Mouse (Mus musculus): ENCODE measurements around the gene Eml4. TPM values are rescaled to one million over a fixed set of nuclear protein-coding genes. Genes with fewer than 3 reads are reported as not detected.

Gene Eml4
- total RNA-seq, 2 experiments from 2014 or later = 42.4 to 82.3 TPM

Other genes starting within 250 kb of the Eml4 start
- gene Pkdcc, start 135.6 kb upstream of the Eml4 start, total RNA-seq (2014; fragmentation: Nextera tagmentation) = 0.34 TPM in 1 of 2 replicates, not detected in the other
- 1.8 TPM in 1 of 2 replicates, not detected in the other for gene Pkdcc, start 135.6 kb upstream of the Eml4 start, total RNA-seq (2017)
- gene Cox7a2l, start 166.4 kb downstream of the Eml4 start, total RNA-seq (2014; fragmentation: Nextera tagmentation) = 206 and 241 TPM in 2 replicates
- 194 and 229 TPM in 2 replicates for gene Cox7a2l, start 166.4 kb downstream of the Eml4 start, total RNA-seq (2017)